In genomic region chr13:63410578-63411298, GRCm38 (mm10) we compare ENCODE assay signal across 9 mouse cellular contexts.
DNase-seq lines count a peak whose midpoint lies in the region; ATAC-seq and TF ChIP-seq lines count a peak whose summit lies in the region.
"Had no signal": no experiment of that assay in that cellular context is flagged by ENCODE, and none has a peak within 500 bp of the region (broad histone marks: within the 10 kb centered on the region; RNA-seq: fewer than 3 reads in every experiment).

No protein-coding gene starts in this region.

- WGBS in stomach, embryonic 15.5 days = 51% methylated on average over 9 of the region's 9 CpGs
- WGBS in stomach, postnatal 0 days = 57% methylated on average over 9 of the region's 9 CpGs

- DNase-seq in stomach, postnatal 0 days (ENCODE audit: low spot score) = no peak
- peak; percentile 72 for DNase-seq in c-Kit-positive CD71-positive TER-119-positive erythroid progenitor cells, embryonic 14.5 days (ENCODE audit: low spot score)
- peak; percentile 68 for DNase-seq in liver
- peak; percentile 25 for DNase-seq in splenic B cell, adult 2 months (ENCODE audit: low read depth, low spot score)
- DNase-seq in left cerebral cortex, adult 2 months (ENCODE audit: extremely low spot score in 1 of 2, low spot score in 2 of 2) = no peak
- DNase-seq in left cerebral cortex, adult 9 months (ENCODE audit: low spot score in 2 of 2) = no peak
- DNase-seq: cerebellum, adult 2 months had no signal

- H3K4me1 ChIP-seq in stomach, embryonic 15.5 days = no peaks in the 10 kb centered on the region
- no peaks in the 10 kb centered on the region for H3K4me1 ChIP-seq in stomach, postnatal 0 days (replicated peaks; ENCODE audit: control insufficient read depth, insufficient read depth)
- H3K4me1 ChIP-seq: neural tube, embryonic 13.5 days had no signal

- H3K4me2 ChIP-seq in stomach, embryonic 15.5 days = no peak overlapping the region
- H3K4me2 ChIP-seq in stomach, postnatal 0 days (replicated peaks; ENCODE audit: low read depth) = no peak overlapping the region
- H3K4me2 ChIP-seq: neural tube, embryonic 13.5 days had no signal

- no peak for TF ChIP-seq EP300 in stomach, postnatal 0 days (optimal IDR thresholded peaks at IDR 0.05)

- no peak overlapping the region for H3K27ac ChIP-seq in stomach, embryonic 15.5 days
- no peak overlapping the region for H3K27ac ChIP-seq in stomach, postnatal 0 days (replicated peaks)
- no peak overlapping the region for H3K27ac ChIP-seq in left cerebral cortex, adult 2 months

- no peaks in the 10 kb centered on the region for H3K36me3 ChIP-seq in stomach, embryonic 15.5 days
- no peaks in the 10 kb centered on the region for H3K36me3 ChIP-seq in stomach, postnatal 0 days (ENCODE audit: control insufficient read depth, insufficient read depth, low read length)
- H3K36me3 ChIP-seq in splenic B cell, adult 2 months (ENCODE audit: control insufficient read depth, insufficient read depth, low read length, poor library complexity, severe bottlenecking) = no peaks in the 10 kb centered on the region
- H3K36me3 ChIP-seq: neural tube, embryonic 13.5 days had no signal

- TF ChIP-seq CTCF in stomach, postnatal 0 days (IDR thresholded peaks at IDR 0.05; ENCODE audit: low read depth) = no peak
- TF ChIP-seq CTCF in left cerebral cortex, adult 2 months (IDR thresholded peaks at IDR 0.05) = no peak

- no peaks in the 10 kb centered on the region for H3K27me3 ChIP-seq in stomach, embryonic 15.5 days (replicated peaks)
- H3K27me3 ChIP-seq in stomach, postnatal 0 days (ENCODE audit: control insufficient read depth, insufficient read depth, low read length) = no peaks in the 10 kb centered on the region
- H3K27me3 ChIP-seq in splenic B cell, adult 2 months (ENCODE audit: control insufficient read depth, insufficient read depth, low read length, poor library complexity, severe bottlenecking) = no peaks in the 10 kb centered on the region
- H3K27me3 ChIP-seq: neural tube, embryonic 13.5 days had no signal

- H3K9me3 ChIP-seq in stomach, embryonic 15.5 days = no peaks in the 10 kb centered on the region
- H3K9me3 ChIP-seq in stomach, postnatal 0 days (ENCODE audit: control insufficient read depth, low read length) = no peaks in the 10 kb centered on the region
- H3K9me3 ChIP-seq: neural tube, embryonic 13.5 days had no signal

- intact Hi-C loops in left cerebral cortex, adult 2 months (cut with DNase I) = no loop called here

- no peak overlapping the region for H3K4me3 ChIP-seq in stomach, embryonic 15.5 days (replicated peaks)
- no peak overlapping the region for H3K4me3 ChIP-seq in stomach, postnatal 0 days (ENCODE audit: low read depth, low read length)
- H3K4me3 ChIP-seq in left cerebral cortex, adult 2 months = no peak overlapping the region
- H3K4me3 ChIP-seq: neural tube, embryonic 13.5 days had no signal

- H3K9ac ChIP-seq in stomach, embryonic 15.5 days = no peak overlapping the region
- no peak overlapping the region for H3K9ac ChIP-seq in stomach, postnatal 0 days (ENCODE audit: low read length)
- H3K9ac ChIP-seq: neural tube, embryonic 13.5 days had no signal

- peak; percentile 73; the same call in 1 of the 2 replicates for ATAC-seq in stomach, embryonic 15.5 days (ENCODE audit: insufficient read depth, low FRiP score, low read depth)
- ATAC-seq in stomach, postnatal 0 days (ENCODE audit: low FRiP score, low TSS enrichment) = no peak

Comparison
In these comparisons a context has a peak if more than half of its experiments do, and no peak if none do; other contexts are left out.
1. DNase-seq: peak in c-Kit-positive CD71-positive TER-119-positive erythroid progenitor cells, embryonic 14.5 days (single experiment), liver (single experiment) and splenic B cell, adult 2 months (single experiment); none in stomach, postnatal 0 days (single experiment), left cerebral cortex, adult 2 months (0 of 2) and left cerebral cortex, adult 9 months (0 of 2).